Mouse (Mus musculus): ENCODE data around the gene Pth2.

DNA sequence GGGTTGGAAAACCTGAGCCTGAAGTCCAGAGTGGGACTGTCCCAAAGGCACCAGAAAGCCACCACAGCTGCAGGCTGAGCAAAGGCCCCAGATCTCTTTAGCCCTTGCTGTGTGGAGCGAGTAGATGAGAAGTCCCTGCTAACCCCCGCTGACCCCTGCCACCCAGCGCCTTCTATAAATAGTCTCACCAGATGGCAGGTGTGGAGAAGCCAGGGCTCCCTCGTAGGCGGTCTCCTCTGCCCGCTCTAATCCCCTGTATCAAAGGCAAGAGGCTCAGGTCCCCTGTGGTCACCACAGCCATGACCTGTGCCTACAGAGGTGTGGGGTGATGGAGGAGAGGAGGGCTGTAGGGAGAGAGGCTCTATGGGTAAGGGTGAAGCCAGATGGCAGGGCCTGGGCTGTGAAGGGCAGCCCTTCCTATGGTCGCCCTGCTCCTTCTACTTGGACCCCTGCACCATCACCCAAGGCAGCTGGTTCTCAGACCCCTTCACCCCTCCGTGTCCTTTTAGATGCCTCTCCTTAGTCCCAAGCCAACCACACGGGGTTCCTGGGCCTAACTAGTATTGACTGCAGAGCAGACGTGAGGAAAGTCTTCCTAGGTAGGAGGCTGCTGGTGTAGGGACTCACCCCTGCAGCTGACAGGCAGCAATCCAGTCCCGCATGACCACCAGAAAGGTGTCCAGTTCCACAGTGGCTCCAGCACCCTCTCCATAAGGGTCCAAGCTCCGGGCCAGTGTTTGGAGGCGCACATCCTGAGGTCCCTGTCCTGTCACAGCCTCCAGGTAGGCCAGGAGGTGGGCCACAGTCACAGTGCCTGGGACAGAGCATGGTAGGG, 14.8 kb downstream of the Pth2 start:
- no peak for TF ChIP-seq CHD2 (IDR thresholded peaks at IDR 0.05; ENCODE audit: low read depth, low read length)
- TF ChIP-seq HCFC1 (IDR thresholded peaks at IDR 0.05; ENCODE audit: borderline replicate concordance, insufficient read depth, low read length): no peak

All from ES-E14 (cell line).